Mouse (Mus musculus) left cerebral cortex, adult 2 months (tissue): ENCODE data around the gene Galt. TPM values are rescaled to one million over a fixed set of nuclear protein-coding genes. Genes with fewer than 3 reads are reported as not detected.
A peak's percentile ranks its signal among the peaks of the same experiment; 100 is the strongest.

ENCODE experiments used
- DNase-seq, 2 experiments: peaks; one replicate each; pipeline ENCODE4 v3.0.0; 2021 to 2022; ENCODE audit warnings: low spot score in 2 of 2, mixed read lengths in 1 of 2; ENCODE audit errors: extremely low spot score in 1 of 2
- H3K27ac ChIP-seq: fragments of 200-600 bp; 2 replicates; pipeline ENCODE4 v1.8.1; 2022
- H3K4me3 ChIP-seq: fragments of 200-600 bp; 2 replicates; pipeline ENCODE4 v1.8.1; 2022
- CTCF ChIP-seq: fragments of 200-600 bp; IDR thresholded peaks from 2 replicates; pipeline ENCODE4 v1.8.1; 2022; ENCODE audit warnings: antibody characterized with exemption, mild to moderate bottlenecking, moderate library complexity
- intact Hi-C: fragments of 180-260 bp; cut with DNase I; formaldehyde crosslinking; loops from one replicate; pipeline ENCODE4 v1.15.1; 2025
- total RNA-seq, 2 experiments: library from RNA; stranded (reverse); gene quantifications; 2 replicates each; pipeline ENCODE4 v1.2.3; 2021

Galt gene
- total RNA-seq, 2 experiments from 2014 or later, result 85.8 to 88.5 TPM

DNA sequence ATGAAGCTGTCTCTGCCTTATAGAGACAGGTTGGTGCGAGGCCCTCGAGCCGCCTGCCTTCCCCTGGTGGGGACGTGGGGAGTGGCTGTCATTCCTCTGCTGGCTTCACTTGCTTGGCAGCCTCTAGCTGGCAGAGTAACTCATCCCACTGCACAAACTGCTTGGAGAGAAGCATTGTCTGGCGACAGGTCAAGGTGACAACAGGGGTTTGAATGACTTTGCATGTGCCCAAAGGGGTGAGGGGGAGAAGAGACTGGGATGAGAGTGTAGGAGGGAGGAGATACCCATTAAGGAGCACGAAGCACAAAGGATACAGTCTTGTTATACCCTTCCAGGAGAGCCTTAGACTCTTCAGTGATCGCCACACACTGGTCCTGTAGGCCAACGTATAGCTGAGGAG, 39.9 kb upstream of the Galt start:
- DNase-seq, result no peak
- Histone ChIP-seq H3K4me3 (no peak overlapping the region), H3K27ac (peak overlapping the region; percentile 3; the same call in 1 of the 2 replicates)
- TF ChIP-seq CTCF, result no peak
- intact Hi-C loops, result no loop called here

- DNase-seq, result peak; percentile 52 to 62
- intact Hi-C loops, result no loop called here
- Histone ChIP-seq H3K4me3 (no peak overlapping the region), H3K27ac (no peak overlapping the region)
- TF ChIP-seq CTCF, result peak; percentile 68
Measured at GRCm38 (mm10) chr4:41715596-41715995, 39.4 kb upstream of the Galt start.

DNA sequence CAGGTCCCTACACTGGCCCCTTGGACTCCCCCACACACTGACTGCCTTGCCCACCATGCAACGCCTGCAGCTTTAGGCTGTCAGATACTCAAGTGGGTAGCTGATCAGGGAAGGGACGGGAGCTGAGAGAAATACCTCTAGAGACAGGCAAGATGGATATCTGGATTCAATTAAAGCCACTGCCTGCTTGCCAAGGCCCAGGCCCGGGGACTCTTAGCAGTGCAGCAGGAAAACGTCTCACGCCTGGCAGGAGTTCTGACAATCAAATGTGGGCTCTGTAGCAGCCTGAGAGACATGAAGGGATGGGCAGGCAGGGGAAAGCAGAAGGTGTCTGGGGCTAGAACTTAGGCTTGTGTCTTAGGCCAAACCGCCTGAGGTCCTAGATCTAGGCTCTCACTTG, 38.2 kb upstream of the Galt start:
- H3K4me3 ChIP-seq, result no peak overlapping the region
- no peak for TF ChIP-seq CTCF
- intact Hi-C loops, result no loop called here

GRCm38 (mm10) chr4:41722918-41723351, 32.1 kb upstream of the Galt start, which contains the start of gene Dctn3:
Gene Dctn3, minus strand, starts transcription at chr4:41723170.
- peak; percentile 87 to 88 for DNase-seq
- Histone ChIP-seq H3K4me3 (peak within 1 kb of the TSS; percentile 78), H3K27ac (peak within 1 kb of the TSS; percentile 90)
- no peak for TF ChIP-seq CTCF
- intact Hi-C loops, result loop anchor here (1.0 kb wide), 1 partner anchor 14 kb away; no protein-coding TSS in a partner anchor

More for the DNA sequence above, 38.2 kb upstream of the Galt start:
- DNase-seq, result no peak
- H3K27ac ChIP-seq, result no peak overlapping the region

GRCm38 (mm10) chr4:41726826-41727621, 28.0 kb upstream of the Galt start:
- Histone ChIP-seq H3K4me3 (no peak overlapping the region), H3K27ac (no peak overlapping the region)
- TF ChIP-seq CTCF, result no peak
- no peak for DNase-seq
- intact Hi-C loops, result no loop called here

DNA sequence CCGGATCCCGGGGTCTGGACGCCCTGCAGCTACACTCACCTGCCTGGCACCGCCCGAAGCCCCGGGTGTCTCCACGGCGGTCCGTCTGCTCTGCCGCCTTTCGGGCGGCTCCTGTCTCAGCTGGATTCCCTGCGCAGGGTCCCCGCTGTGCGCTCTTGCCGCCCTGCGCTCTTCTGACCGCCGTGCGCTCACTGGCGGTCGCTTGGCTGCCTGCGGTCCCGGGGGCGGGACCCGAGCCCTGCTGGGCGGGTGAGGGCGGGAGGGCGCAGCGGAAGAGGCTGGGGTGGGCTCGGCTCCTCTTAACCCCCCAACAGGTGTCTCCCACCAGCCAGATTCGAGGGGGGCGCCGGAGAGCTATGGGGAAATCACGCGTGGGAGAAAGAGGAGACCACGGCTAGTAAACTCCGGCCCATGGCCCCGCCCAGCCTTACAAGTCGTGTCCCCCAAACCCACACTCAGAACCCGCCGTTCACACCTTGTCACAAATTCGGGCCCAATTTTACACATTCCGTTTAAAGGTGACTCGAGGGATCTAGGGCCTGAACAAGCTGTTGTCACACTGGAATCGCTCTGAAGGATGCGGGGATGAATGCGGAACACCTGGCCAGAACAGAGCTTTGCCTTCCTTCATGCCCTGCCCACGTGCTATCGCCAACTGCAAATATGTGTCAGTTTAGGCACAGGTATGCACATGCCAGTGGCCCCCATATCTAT, 23.8 kb upstream of the Galt start, which contains the start of gene Arid3c:
Gene Arid3c (minus strand): TSS at position 91 of the 714 bp plus-strand sequence.
- no peak within 1 kb of the TSS for H3K27ac ChIP-seq
- peak within 1 kb of the TSS; percentile 35 for H3K4me3 ChIP-seq
- no peak for DNase-seq
- intact Hi-C loops, result no loop called here
- no peak for TF ChIP-seq CTCF

DNA sequence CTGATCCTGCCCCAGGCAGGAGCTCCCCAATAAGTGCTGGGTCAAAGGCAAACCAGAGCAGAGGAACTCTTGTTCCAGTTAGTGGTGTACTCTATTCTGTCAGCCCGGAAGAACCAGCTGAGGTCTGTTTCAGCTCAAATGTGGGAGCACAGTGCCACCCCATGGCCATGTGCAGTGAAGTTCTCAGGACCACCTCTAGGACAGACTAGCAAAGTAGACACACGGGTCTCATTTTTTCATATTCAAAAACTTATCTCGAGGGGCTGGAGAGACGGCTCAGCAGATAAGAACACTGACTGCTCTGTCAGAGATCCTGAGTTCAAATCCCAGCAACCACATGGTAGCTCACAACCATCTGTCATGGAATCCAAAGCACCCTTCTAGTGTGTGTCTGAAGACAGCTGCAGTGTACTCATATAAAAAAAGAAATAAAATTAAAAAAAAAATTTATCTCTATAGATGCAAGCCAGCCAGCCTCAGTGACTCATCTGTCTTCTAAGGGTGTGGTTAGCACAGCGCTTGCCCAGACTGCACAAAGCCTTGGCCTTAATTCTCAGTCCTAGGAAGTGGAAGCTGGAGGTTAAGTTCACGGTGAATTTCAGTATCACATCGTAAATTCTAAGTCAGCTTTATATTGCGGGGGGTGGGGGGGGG, 17.3 kb upstream of the Galt start:
- peak; percentile 69 to 70 for DNase-seq
- H3K4me3 ChIP-seq, result no peak overlapping the region
- intact Hi-C loops, result loop anchor here (1.0 kb wide), 2 partner anchors 14 to 23 kb away; partner anchors contain the start of gene Dctn3
- TF ChIP-seq CTCF, result peak; percentile 88
- H3K27ac ChIP-seq, result peak overlapping the region; percentile 44

- no peak overlapping the region for H3K4me3 ChIP-seq
- intact Hi-C loops, result no loop called here
Measured at GRCm38 (mm10) chr4:41738256-41738603, 16.8 kb upstream of the Galt start.

GRCm38 (mm10) chr4:41739260-41739659, 15.8 kb upstream of the Galt start:
- intact Hi-C loops, result no loop called here
- TF ChIP-seq CTCF, result no peak
- Histone ChIP-seq H3K27ac (no peak overlapping the region; the same call in 1 of the 2 replicates), H3K4me3 (peak overlapping the region; percentile 33)
- no peak for DNase-seq

More at GRCm38 (mm10) chr4:41738256-41738603, 16.8 kb upstream of the Galt start:
- peak overlapping the region; percentile 36; the same call in 1 of the 2 replicates for H3K27ac ChIP-seq
- no peak for TF ChIP-seq CTCF
- no peak for DNase-seq

DNA sequence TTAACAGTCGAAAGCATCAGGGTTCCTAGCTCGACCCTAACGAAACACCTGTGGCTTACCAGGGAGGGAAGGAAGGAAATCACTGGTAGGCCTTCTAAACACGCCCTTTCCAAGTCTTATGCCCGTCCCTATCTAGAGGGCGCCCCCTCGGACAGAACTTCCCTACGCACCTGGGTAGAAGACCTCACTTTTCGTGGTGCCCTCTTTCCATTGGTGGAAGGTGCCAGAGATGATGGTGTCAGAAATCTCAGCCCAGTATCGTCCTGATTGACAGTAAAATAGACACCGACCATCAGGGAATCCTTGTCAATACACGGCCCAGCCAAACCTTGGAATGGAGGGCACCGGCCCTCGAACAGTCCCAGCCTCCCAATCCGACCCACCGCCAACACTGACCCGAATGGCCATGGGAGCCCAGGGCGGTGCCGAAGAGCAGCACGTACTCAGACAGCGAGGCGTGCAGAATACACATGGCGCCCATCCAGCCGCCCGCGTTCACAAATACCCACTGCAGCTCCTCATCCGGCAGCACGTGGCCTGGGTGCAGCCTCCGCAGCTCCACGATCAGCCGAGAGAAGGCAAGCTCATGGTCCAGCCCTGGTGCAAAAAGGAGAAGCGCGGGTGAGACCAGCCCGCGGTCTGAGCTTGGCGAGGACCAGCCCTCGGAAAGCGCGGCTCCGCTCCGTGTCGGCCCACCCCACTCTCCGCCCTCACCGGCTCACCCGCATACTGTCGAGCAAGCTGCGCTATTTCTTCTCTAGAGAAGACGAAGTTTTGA, 14.5 kb upstream of the Galt start:
- TF ChIP-seq CTCF, result no peak; the same call in 1 of the 2 replicates
- intact Hi-C loops, result loop anchor here (2.0 kb wide), 1 partner anchor 14 kb away; the partner anchor contains the start of gene Galt
- Histone ChIP-seq H3K27ac (peak overlapping the region; percentile 92), H3K4me3 (peak overlapping the region; percentile 68)
- DNase-seq, result peak; percentile 70 to 77

DNA sequence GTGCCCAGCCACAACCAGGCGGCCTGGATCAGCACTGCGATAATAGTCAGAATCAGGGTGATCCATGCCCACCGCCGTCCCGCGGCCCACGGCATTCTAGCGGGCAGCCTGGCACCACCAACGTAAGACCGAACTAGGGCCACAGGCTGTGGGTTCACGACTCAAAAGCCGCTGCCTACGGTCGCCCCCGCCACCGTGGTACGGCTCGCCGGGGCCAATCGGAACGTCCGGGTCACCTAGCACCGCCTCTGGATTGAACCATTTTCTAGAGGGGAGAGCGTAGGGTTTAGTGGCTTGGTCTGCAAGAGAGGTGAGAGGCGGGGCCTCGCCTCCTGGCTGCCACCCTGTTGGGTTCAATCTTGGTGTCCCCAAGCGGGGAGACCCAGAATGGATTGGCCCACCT, 13.9 kb upstream of the Galt start:
- intact Hi-C loops, result loop anchor here (2.0 kb wide), 1 partner anchor 14 kb away; the partner anchor contains the start of gene Galt
- peak; percentile 91 to 93 for DNase-seq
- TF ChIP-seq CTCF, result no peak; the same call in 1 of the 2 replicates

More for the DNA sequence above, 13.9 kb upstream of the Galt start:
- peak overlapping the region; percentile 68 for H3K4me3 ChIP-seq
- peak overlapping the region; percentile 92 for H3K27ac ChIP-seq
